Mouse (Mus musculus) ovary, postnatal 36 days (tissue): ENCODE data around the gene Pcnx2.

Source experiments
- DNase-seq: peaks from one replicate; pipeline ENCODE4 v3.0.0; 2022; ENCODE audit warnings: low spot score, mixed read lengths

The Pcnx2 gene

GRCm38 (mm10) chr8:125757106-125757496, 141.0 kb downstream of the Pcnx2 start:
- no peak for DNase-seq

DNA sequence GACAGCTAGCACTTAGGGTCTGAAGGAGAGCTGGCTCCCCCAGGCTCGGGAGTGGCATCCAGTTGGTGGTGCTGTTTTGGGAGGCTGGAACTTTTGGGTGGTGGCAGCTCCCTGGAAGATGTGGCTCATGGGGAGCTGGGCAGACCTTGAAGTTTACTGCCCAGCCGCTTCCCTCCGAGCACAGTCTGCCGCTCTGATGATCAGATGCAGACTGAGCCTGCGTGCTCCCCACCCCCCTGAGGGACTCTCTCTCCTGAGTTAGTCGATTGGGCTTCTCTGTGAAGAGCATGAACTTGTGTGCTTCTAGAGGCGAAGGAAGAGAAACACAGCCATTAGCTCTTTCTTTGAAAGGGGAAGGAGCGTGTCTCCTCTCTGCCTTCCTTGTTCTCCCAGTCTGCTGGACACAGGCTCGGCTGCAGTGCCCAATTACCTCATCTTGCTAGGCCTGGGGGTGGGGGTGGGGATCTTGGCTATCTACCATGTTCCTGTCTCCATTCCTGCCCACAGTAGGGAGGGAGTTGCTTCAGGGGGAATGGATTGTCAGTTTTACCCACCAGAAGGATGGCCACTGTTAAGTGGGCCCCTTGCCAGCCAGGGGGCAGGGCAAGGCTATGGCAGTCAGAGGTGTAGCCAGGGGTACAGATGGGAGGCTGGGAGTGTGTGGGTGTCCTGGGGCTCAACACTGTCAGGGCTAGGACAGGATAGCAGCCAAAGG, 141.6 kb downstream of the Pcnx2 start:
- DNase-seq = no peak

- DNase-seq = no peak
These were observed 142.2 kb downstream of the Pcnx2 start for GRCm38 (mm10) chr8:125755896-125756295.

DNA sequence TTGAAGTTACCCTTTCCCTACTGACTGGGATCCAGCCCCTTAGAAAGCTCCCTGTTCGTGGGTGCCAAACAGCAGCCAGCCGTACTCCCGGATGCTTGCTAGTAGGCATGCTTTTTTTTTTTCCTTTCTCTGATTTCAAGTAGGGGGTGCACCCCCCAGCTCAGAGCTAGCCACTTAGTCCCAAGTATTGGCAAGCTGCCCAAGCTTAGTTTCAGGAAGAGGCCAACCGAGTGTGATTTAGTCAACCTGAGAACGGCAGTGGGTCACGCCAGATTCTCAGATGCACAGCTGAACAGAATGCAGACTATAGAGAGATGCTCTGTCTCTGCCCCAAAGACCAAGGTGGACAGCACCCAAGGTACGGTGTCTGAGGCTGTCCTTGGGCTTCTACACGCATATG, 147.3 kb downstream of the Pcnx2 start:
- DNase-seq = no peak

GRCm38 (mm10) chr8:125747390-125747789, 150.7 kb downstream of the Pcnx2 start:
- DNase-seq = no peak

- DNase-seq = no peak
These were observed 153.1 kb downstream of the Pcnx2 start for GRCm38 (mm10) chr8:125744914-125745576.

GRCm38 (mm10) chr8:125742406-125742805, 155.7 kb downstream of the Pcnx2 start:
- DNase-seq = no peak

DNA sequence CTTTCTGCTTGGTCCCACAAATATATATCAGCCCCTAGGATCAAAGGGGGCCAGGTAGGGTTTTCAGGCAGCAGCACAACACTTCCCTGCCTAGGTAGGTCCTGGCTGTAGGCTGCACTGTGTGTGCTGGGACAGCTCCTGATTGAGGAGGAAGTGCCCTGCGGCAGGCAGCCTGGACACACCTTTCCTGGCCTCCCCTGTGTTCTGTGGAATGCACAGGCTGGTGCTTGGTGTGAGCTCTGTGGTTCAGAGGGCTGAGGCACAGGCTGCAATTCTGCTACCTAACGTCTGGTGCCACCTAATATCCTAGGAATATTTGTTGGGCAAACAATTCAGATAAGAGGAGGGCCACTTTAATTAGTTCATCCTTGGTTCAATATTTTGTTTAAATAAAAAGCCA, 156.3 kb downstream of the Pcnx2 start:
- DNase-seq = no peak

- no peak for DNase-seq
These were observed 156.7 kb downstream of the Pcnx2 start for GRCm38 (mm10) chr8:125741377-125741776.

GRCm38 (mm10) chr8:125740655-125741054, 157.5 kb downstream of the Pcnx2 start:
- DNase-seq = no peak

DNA sequence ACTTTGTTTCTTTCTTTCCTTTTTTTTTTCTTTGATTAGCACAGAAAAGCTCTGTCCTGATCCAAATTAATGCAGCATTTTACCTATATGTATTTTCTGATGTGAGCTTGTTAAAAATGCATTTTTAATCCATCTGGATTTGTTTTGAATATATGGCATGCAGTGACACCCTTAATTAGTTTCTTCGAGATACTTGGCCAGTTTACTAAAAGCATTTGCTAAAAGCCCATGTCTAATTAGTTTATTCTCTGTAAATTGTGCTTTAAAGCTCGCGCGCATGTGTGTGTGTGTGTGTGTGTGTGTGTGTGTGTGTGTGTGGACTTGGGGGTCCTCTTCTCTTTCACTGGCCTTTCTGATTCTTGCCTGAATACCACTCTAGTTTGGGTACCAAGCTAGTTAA, 159.2 kb downstream of the Pcnx2 start:
- no peak for DNase-seq

DNA sequence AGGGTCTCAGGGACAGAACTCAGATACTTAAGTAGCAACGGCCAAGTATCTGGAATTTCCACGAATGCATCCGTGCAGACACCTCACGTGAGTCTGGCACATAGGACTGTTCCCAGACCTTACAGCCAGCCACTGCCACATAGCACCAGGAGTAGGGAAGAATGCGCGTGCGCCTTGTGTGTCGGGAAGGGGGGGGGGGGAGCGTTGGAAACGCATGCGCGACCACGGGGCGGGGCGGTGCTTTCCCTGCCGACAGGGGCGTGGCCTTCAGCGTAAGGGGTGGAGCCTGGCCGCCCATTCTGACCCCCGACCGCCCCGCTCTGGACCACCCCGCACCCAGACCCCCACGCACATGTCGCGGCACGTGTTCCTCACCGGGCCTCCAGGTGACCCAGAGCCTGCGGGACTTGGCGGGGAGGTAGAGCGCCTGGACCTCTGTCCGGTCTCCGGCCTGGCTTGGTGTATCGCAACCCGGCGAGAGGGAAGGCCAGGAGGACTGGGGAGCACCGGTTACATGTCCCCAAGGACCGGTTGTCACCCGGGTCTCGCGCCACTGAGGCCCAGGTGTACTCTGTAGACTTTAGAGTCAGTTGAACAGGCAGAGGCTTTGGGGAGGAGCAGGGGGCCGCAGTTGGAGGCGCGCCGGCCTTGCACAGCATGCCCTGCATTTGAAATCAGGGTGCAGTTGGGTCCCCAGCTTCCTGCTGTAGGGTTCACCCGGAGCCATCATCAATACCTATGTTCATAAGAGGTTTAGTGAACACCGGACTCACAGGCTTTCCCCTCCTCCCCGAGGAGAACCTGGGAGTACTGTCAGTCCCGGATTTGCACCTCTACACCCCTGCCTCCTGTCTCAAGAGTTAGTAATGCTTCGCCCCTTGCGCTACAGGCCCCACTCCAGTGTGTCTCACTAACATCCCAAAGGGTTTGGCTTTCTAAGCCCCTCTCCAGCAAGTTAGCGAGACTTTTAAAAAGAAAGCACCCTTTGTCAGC, 163.9 kb downstream of the Pcnx2 start:
- peak; percentile 88 for DNase-seq

DNA sequence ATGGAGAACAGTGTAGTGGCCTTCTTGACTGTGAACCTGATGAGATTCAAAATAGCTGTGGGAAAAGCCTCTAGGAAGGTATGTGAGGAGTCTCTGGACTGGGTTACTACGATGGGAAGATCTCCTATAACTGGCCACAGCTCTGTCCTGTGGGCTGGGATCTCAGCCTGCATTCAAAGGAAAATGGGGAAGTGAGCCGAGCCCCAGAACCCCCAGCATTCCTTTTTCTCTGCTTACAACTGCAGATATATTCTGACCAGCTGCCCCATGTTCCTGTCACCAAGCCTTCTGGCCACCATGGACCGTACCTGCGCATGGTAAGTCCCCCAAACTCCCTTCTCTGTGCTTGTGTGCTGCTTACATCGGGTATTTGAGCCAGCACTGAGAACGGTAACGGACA, 168.4 kb downstream of the Pcnx2 start, which contains the start of gene Ntpcr:
Gene Ntpcr, plus strand, starts transcription at position 218 of the 400 bp plus-strand sequence.
- no peak for DNase-seq

- DNase-seq = no peak
These were observed 170.3 kb downstream of the Pcnx2 start for GRCm38 (mm10) chr8:125727797-125728196.

DNA sequence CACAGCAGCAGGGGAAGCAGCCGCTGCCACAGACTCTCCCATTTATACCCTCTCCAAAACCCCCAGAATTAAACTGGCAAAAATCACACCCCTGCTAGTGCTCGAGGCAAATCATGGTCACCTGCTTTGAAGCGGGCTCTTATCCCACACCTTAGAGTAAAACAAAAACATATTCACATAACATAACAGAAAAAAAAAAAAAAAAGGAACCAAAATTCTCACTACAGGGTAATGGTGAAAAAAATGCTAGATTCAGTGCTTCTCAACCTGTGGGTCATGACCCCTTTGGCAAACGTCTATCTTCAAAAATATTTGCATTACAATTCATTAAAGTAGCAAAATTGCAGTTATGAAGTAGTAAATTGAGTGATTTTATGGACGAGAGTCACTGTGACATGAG, 171.1 kb downstream of the Pcnx2 start:
- DNase-seq = no peak

DNA sequence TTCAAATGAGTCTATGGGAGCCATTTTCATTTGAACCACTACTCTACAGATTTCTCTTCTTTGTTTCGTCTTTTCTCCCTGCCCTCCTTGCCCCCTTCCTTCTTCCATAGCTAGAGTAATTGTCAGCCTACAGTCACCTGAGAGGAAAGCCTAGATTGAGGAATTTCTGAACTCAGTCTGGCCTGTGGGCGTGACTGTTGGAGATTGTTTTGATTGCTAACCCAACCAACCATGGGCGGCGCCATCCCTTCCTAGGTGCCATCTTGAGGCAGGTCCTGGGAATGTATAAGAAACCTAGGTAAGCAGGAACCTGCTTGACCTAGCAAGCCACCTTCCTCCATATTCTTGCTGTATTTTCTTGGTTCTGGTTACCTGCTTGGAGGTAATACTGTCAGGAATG, 172.0 kb downstream of the Pcnx2 start:
- no peak for DNase-seq

- DNase-seq = no peak
These were observed 172.9 kb downstream of the Pcnx2 start for GRCm38 (mm10) chr8:125725037-125725820.

- no peak for DNase-seq
These were observed 174.7 kb downstream of the Pcnx2 start for GRCm38 (mm10) chr8:125723437-125723836.

DNA sequence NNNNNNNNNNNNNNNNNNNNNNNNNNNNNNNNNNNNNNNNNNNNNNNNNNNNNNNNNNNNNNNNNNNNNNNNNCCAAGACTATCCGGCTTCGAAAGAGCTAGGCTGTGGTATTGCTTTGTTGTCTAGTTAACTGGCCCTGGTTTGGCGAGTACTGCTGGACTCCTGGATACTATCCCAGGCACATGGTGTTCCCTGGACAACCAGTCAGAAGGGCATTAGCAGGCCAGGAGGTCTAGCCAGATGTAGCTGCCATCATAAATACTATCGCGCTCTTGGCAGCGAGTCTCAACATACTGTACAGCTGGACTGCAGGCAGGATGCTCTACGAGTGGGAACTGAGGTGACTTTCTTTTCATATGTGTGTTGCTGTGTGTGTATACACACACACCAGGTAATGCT, 175.4 kb downstream of the Pcnx2 start:
- DNase-seq = no peak

GRCm38 (mm10) chr8:125718914-125719313, 179.2 kb downstream of the Pcnx2 start:
- DNase-seq = no peak

GRCm38 (mm10) chr8:125716613-125717012, 181.5 kb downstream of the Pcnx2 start:
- no peak for DNase-seq

GRCm38 (mm10) chr8:125716211-125716610, 181.9 kb downstream of the Pcnx2 start:
- DNase-seq = no peak
